Mouse (Mus musculus): ENCODE data around the gene Rcan2. TPM values are rescaled to one million over a fixed set of nuclear protein-coding genes. Genes with fewer than 3 reads are reported as not detected.
A peak's percentile ranks its signal among the peaks of the same experiment; 100 is the strongest.

The Rcan2 gene
- not detected in 2 replicates for total RNA-seq (2017)

- ATAC-seq (replicated peaks; ENCODE audit: low read depth, poor library complexity, severe bottlenecking): peak; percentile 99
Observed at GRCm38 (mm10) chr17:43801077-43801476, at the start of gene Rcan2. TSS of gene Rcan2 (plus strand) at chr17:43801351.

- no peak for ATAC-seq (replicated peaks; ENCODE audit: low read depth, poor library complexity, severe bottlenecking)
Observed at GRCm38 (mm10) chr17:43752811-43753210, 48.3 kb upstream of the Rcan2 start.

GRCm38 (mm10) chr17:43754687-43755086, 46.5 kb upstream of the Rcan2 start:
- no peak for ATAC-seq (replicated peaks; ENCODE audit: low read depth, poor library complexity, severe bottlenecking)

DNA sequence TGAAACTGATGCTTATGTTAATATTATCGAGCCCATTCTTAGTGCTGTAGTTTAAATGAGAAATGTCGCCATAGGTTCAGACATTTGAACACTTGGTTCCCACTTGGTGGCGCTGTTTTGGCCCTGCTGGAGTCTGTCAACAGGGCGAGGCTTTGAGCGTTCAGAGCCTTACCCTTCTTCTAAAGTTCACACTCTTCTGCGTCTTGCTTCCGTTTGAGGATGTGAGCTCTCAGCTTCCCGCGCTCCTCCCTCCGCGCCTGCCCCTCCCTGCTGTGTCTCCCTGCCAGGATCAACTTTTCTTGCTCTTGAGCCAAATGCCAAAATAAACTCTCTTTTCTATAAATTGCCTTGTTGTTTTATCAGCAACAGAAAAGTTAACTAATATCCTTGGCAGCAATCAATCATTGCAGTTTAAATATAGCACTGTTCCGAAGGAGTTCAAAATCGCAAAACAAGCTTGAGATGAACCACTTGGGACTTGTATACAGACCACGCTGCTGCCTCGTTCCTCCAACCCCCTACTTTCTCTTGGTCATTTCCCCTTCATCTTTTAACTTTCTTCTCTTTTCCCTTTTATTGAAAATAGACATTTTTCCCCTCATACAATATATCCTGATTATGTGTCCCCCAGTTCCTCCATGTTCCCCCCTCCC, 42.4 kb upstream of the Rcan2 start:
- peak; percentile 58 for ATAC-seq (replicated peaks; ENCODE audit: low read depth, poor library complexity, severe bottlenecking)

DNA sequence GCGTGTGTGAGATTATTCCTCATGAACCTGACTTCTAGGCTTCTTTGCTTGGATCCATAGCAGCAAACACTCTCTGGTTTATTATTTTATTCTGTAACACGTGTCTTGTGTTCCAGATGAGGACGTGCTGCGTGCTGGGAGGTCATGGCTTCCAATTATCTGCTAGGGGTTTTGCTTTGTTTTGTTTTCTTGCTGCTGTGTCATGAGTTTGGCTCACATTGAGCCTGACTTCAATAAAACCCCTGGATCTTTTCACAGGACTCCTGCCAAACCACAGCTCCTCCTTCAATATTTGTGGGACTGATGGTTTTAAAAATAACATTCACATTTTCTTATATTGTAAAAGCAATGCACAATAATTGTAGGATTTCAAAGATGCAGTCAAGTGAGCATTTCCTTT, 16.6 kb upstream of the Rcan2 start:
- no peak for ATAC-seq (replicated peaks; ENCODE audit: low read depth, poor library complexity, severe bottlenecking)

DNA sequence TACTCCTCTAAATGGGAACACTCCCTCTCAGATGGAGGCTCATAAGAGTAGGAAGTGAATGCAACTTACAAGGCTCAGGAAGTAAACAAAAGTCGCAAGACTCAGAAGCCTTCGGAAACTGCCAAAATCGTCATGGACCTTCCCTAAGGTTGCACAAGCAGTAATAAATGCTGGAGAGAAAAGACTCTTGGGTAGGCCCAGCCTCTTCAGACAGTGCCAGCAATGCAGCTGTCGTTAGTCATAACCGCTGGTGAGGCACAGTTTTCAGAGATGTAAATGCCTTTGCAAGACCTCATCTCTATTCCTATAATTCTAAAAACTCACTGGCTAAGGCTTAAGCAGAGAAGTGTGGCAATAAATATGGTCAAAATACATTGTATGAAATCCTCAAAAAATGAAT, 12.9 kb upstream of the Rcan2 start:
- ATAC-seq (replicated peaks; ENCODE audit: low read depth, poor library complexity, severe bottlenecking): no peak

GRCm38 (mm10) chr17:43789376-43789775, 11.8 kb upstream of the Rcan2 start:
- no peak for ATAC-seq (replicated peaks; ENCODE audit: low read depth, poor library complexity, severe bottlenecking)

DNA sequence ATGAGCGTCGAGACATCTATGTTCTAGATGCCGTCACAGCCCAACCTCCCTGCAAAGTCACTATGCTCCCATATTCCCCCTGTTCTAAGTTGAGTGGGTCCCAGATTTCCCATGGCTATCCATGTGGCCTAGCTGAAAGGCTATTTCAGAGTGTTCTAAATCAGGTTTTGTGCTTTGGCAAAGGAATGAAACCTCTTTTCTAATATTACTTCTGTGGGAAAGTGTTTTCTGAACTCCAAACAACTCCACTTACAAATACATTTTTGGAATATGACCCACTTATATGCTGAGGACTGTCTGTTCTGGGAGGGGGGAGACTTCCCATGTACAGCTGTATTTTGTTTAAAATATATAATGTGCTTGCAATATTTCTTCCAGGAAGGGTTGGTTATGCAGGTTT, 9.4 kb upstream of the Rcan2 start:
- ATAC-seq (replicated peaks; ENCODE audit: low read depth, poor library complexity, severe bottlenecking): no peak

DNA sequence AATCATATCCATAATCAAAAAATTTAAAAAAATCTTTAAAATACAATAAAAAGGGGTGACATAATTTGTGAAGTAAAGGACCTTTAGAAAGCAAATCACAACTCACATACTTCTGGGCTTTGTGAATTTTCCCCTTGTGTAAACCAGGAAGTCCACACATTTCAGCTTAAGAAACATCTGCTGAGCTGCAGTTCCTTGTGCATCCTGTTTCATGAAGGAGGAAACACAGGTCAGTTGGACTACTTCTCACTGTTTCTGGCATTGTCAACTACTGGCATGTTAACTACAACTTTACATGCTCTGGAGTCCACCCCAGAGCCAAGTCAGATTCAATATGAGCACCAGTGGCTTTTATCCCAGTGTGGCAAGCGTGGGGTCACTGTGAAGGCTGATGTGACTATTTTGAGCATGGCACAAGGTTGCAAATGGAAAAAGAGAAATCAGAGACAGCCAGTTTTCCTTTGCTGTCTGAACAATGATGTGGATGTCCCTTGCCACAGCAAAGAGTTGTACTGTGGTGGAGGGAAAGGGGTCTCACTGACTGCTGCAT, 6.3 kb upstream of the Rcan2 start:
- ATAC-seq (replicated peaks; ENCODE audit: low read depth, poor library complexity, severe bottlenecking): 0 out of 2 replicates have a peak, but pooled peaks have one; percentile 56

DNA sequence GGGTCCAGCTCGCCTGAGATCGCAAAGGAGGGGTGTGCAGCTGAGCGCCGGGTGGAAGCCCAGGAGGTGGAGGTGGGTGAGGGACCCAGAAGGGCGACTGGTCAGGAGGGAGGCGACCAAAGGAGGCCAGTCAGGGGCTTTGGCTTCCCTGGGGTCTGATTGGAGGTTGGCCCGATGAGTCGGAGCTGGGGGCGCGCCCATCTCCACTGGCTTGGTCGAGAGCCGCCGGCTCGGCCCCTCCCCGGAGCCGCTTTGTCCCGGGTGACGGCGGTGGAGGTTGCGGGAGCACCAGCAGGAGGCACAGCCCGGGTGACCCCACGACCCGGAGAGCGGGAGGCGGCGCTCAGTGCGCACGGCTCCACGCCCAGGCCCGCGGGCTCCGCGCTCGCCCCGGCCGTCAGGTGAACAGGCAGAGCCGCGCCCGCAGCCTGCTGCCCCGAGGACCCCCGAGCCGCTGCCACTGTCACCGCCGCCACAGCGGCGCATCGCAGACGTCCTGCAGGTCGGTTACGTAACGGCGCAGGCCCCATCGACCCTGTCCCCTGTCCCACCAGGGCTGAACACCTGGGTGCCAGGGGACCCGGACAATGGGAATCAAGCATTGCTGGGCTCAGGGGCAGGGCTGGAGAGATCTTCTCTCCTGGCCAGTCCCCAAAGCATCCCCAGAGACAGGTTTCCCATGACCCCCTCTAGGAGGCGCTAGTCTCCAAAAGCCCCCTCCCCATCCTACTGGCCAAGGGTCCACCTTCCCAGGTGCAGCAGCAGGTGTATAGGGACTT, 633 bp downstream of the Rcan2 start:
- peak; percentile 58 for ATAC-seq (replicated peaks; ENCODE audit: low read depth, poor library complexity, severe bottlenecking)

DNA sequence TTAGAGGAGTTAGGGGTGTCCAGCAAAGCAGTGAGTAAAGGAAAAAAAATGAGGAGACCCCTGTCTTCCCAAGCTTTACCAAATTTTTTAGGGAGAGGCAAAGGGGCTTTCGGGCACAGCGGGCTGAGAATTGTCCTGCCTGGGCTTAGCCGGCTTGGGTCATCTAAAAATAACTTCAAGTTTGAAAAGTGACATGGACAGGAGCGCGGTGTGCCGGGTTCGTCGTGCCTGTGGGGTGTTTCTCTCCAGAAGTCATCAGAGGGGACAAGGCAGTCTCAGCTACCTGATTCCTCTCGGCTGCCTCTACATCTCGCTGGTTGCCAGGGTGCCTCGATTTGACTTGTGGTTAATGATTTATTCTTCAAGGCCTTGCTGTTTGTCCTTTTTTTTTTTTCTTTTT, 1.3 kb downstream of the Rcan2 start:
- no peak for ATAC-seq (replicated peaks; ENCODE audit: low read depth, poor library complexity, severe bottlenecking)

DNA sequence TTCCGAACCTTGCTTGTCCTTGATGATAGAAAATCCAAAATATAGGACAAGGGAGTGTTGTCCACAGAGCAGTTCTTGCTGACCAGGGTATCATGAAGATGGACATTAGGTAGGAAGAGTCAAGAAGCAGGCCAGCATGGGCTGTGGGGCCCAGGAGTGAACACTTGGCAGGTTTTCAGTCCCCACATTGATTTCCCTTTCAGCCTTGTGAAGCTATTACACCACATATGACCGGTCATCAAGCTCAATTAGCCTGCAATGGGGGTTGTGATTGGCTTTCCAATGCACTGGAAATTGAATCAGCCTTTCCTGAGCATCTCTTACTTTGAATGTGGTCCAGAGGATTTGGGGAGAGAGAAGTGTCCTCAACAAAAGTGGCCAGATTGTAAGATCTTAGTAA, 2.0 kb downstream of the Rcan2 start:
- ATAC-seq (replicated peaks; ENCODE audit: low read depth, poor library complexity, severe bottlenecking): no peak

GRCm38 (mm10) chr17:43803764-43804163, 2.6 kb downstream of the Rcan2 start:
- ATAC-seq (replicated peaks; ENCODE audit: low read depth, poor library complexity, severe bottlenecking): no peak

GRCm38 (mm10) chr17:43806841-43807240, 5.7 kb downstream of the Rcan2 start:
- no peak for ATAC-seq (replicated peaks; ENCODE audit: low read depth, poor library complexity, severe bottlenecking)

- no peak for ATAC-seq (replicated peaks; ENCODE audit: low read depth, poor library complexity, severe bottlenecking)
Observed at GRCm38 (mm10) chr17:43811453-43811852, 10.3 kb downstream of the Rcan2 start.

DNA sequence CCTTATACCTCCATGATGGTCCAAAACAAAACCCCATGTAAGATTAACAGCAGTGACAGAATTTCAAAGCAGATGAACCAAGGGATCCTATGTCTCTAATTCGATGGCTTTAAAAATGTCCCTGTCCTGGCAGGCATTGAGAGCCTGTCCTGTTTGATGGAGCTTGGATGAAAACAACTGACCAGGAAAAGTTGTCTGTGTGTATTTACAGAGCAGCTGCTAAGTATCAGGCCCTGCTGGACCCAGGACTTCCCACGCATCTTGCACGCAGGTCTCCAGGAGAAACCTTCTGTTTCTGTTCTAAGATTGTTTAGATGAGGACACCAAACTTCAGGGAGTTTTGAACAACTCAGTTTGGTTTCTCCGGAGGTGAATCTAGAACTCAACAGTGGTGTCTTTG, 14.2 kb downstream of the Rcan2 start:
- no peak for ATAC-seq (replicated peaks; ENCODE audit: low read depth, poor library complexity, severe bottlenecking)

DNA sequence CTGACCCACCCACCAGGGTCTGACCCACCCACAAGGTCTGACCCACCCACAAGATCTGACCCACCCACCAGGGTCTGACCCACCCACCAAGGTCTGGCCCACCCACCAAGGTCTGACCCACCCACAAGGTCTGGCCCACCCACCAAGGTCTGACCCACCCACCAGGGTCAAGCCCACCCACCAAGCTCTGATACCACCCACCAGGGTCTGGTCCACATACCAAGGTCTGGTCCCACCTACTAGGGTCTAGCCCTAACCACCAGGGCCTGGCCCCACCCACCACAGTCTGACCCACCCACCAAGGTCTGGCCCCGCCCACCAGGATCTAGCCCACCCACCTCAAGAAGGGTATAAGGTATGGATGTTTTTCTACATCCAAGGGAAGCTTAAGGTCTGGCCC, 15.3 kb downstream of the Rcan2 start:
- no peak for ATAC-seq (replicated peaks; ENCODE audit: low read depth, poor library complexity, severe bottlenecking)

DNA sequence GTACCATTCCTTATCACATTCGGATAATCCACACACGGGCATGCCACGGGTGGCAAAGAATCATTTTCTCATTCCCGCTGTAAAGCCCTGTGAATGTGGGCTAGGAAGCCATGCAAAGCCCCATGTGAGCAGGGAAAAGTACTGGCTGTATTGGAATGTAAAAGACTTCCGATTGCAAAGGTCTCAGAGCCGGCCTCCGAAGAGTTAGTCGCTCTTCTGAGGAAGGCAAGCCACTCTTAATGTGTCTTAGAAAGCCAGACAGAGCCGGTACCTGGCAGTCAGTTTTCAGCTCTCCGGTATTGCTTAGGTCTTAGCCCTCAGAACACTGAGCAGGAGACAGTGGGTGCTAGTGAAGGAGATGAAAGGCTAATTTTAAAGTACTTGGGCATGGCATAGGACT, 16.0 kb downstream of the Rcan2 start:
- ATAC-seq (replicated peaks; ENCODE audit: low read depth, poor library complexity, severe bottlenecking): no peak

DNA sequence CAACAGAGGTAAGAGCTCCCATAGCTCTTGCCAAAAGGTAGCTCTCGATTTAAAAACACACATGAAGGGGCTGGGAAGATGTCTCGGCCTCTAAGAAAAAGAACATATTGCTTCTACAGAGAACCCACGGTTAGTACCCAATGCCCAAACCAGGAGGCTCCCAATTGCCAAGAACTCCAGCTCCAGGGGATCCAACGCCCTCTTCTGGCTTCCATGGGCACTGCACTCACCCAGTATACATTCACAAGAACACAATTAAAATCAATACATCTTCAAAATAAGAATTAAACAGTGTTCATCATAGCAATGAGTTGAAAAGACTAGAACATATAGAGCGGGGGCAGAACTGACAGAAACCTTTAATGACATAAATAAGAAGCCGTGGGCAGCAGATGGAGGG, 17.2 kb downstream of the Rcan2 start:
- no peak for ATAC-seq (replicated peaks; ENCODE audit: low read depth, poor library complexity, severe bottlenecking)

- ATAC-seq (replicated peaks; ENCODE audit: low read depth, poor library complexity, severe bottlenecking): peak; percentile 52; the same call in 1 of the 2 replicates
Observed at GRCm38 (mm10) chr17:43820904-43821303, 19.8 kb downstream of the Rcan2 start.

DNA sequence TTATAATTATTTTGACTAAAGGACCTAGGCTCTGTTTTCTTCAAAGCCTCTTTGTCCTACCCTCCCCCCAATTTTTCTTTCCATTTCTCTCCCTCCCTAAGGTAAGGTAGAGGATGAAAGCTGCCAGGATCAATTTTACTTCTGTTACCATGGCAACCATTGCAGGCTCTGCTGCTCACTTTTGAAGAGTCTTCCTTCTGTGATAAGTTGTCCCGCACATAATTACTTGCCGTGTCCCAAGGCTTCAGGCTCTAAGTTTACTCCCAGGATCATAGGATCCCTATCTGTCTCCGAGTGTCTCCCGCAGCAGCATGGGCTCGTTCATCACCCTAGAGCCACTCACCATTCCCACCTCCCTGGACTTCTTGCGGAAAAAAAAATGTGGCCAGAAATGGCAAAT, 21.1 kb downstream of the Rcan2 start:
- no peak for ATAC-seq (replicated peaks; ENCODE audit: low read depth, poor library complexity, severe bottlenecking)

Data from common myeloid progenitor, adult 5-6 weeks (primary cell).